ENCODE assay signal across 12 mouse cellular contexts in the genomic region with DNA sequence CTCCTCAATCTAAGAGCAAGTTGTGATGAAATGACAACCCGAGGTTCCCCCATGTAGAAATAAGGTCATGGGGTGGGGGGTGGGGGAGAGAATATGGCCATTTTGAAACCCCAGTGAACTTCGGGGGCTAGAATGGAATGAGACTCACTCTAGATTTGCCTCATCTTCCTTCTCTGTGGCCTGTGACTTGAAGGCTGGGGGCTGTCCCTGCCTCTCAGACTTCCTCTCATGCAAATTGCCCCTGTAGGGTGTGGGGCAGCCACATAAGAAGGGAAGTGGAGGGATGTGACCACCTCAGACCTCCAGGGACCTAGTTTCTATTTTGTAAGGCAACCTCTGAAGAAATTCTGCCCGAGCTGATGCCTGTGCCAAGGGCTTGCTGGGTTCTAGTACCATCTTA.
DNase-seq lines count a peak whose midpoint lies in the region; ATAC-seq and TF ChIP-seq lines count a peak whose summit lies in the region.
"Had no signal": no experiment of that assay in that cellular context is flagged by ENCODE, and none has a peak within 500 bp of the region (broad histone marks: within the 10 kb centered on the region; RNA-seq: fewer than 3 reads in every experiment).

No protein-coding gene starts in this region.

- H3K4me2 ChIP-seq in midbrain, postnatal 0 days (ENCODE audit: low read depth, low read length, poor library complexity, severe bottlenecking), result no peak overlapping the region
- H3K4me2 ChIP-seq in forebrain, embryonic 13.5 days, result no peak overlapping the region
- H3K4me2 ChIP-seq: lung, embryonic 14.5 days had no signal

- no peaks in the 10 kb centered on the region for H3K27me3 ChIP-seq in midbrain, postnatal 0 days (ENCODE audit: insufficient read depth, low read length)
- H3K27me3 ChIP-seq in forebrain, embryonic 13.5 days, result peaks cover 5% of the 10 kb centered on the region; the same call in 1 of the 2 replicates

- no peaks in the 10 kb centered on the region for H3K9me3 ChIP-seq in midbrain, postnatal 0 days (ENCODE audit: low read length)
- no peaks in the 10 kb centered on the region for H3K9me3 ChIP-seq in forebrain, embryonic 13.5 days (replicated peaks)
- H3K9me3 ChIP-seq: hindbrain, embryonic 10.5 days had no signal

- H3K27ac ChIP-seq in midbrain, postnatal 0 days (ENCODE audit: low read depth, low read length), result no peak overlapping the region
- H3K27ac ChIP-seq in forebrain, embryonic 13.5 days, result no peak overlapping the region
- H3K27ac ChIP-seq: hindbrain, embryonic 10.5 days had no signal

- intact Hi-C loops in heart, postnatal 14 days (cut with DNase I), result loop anchor here (10.0 kb wide), 1 partner anchor 623 kb away; no protein-coding TSS in a partner anchor

- H3K36me3 ChIP-seq in midbrain, postnatal 0 days (ENCODE audit: insufficient read depth, low read length), result no peaks in the 10 kb centered on the region
- no peaks in the 10 kb centered on the region for H3K36me3 ChIP-seq in forebrain, embryonic 13.5 days (ENCODE audit: poor library complexity, severe bottlenecking)
- H3K36me3 ChIP-seq: hindbrain, embryonic 10.5 days had no signal

- 90% methylated on average over 3 of the region's 3 CpGs for WGBS in midbrain, postnatal 0 days
- 79% methylated on average over 3 of the region's 3 CpGs for WGBS in forebrain, embryonic 13.5 days

- no peak overlapping the region for H3K9ac ChIP-seq in midbrain, postnatal 0 days (replicated peaks; ENCODE audit: low read length, poor library complexity, severe bottlenecking)
- H3K9ac ChIP-seq in forebrain, embryonic 13.5 days, result no peak overlapping the region
- H3K9ac ChIP-seq: lung, embryonic 14.5 days had no signal

- DNase-seq in layer of hippocampus, adult 9-11 months, result peak; percentile 22
- no peak for DNase-seq in layer of hippocampus, adult 8-10 months (ENCODE audit: low spot score in 2 of 2)
- peak; percentile 34 to 57 for DNase-seq in thymus, postnatal 36 days
- DNase-seq in midbrain, postnatal 0 days (ENCODE audit: low spot score), result no peak
- no peak for DNase-seq in heart, postnatal 14 days
- DNase-seq: kidney, adult 8-10 months; layer of hippocampus, postnatal 36 days; lung, embryonic 14.5 days had no signal

- no peak overlapping the region for H3K4me3 ChIP-seq in midbrain, postnatal 0 days (ENCODE audit: low read depth, low read length)
- no peak overlapping the region for H3K4me3 ChIP-seq in forebrain, embryonic 13.5 days
- H3K4me3 ChIP-seq: hindbrain, embryonic 10.5 days had no signal

- ATAC-seq in inflammation-experienced regulatory T-cells, adult 6 months, result peak; percentile 95
- peak; percentile 99 for ATAC-seq in neutrophil, adult 5-6 weeks (ENCODE audit: extremely low read depth, insufficient number of reproducible peaks, low FRiP score, poor library complexity, severe bottlenecking)
- no peak for ATAC-seq in midbrain, postnatal 0 days (ENCODE audit: low FRiP score)
- no peak for ATAC-seq in forebrain, embryonic 13.5 days

- TF ChIP-seq CTCF in midbrain, postnatal 0 days (IDR thresholded peaks at IDR 0.05), result no peak

- H3K4me1 ChIP-seq in midbrain, postnatal 0 days (ENCODE audit: insufficient read depth, low read length), result no peaks in the 10 kb centered on the region
- no peaks in the 10 kb centered on the region for H3K4me1 ChIP-seq in forebrain, embryonic 13.5 days
- H3K4me1 ChIP-seq: hindbrain, embryonic 10.5 days had no signal

Comparison
In these comparisons a context has a peak if more than half of its experiments do, and no peak if none do; other contexts are left out.
1. DNase-seq: peak in layer of hippocampus, adult 9-11 months (single experiment) and thymus, postnatal 36 days (2 of 2); none in layer of hippocampus, adult 8-10 months (0 of 2), midbrain, postnatal 0 days (single experiment) and heart, postnatal 14 days (0 of 2).
2. ATAC-seq: peak in inflammation-experienced regulatory T-cells, adult 6 months (single experiment) and neutrophil, adult 5-6 weeks (single experiment); none in midbrain, postnatal 0 days (single experiment) and forebrain, embryonic 13.5 days (single experiment).